Mouse (Mus musculus) inflammation-experienced regulatory T-cells, adult 6 months (primary cell): ENCODE results near the gene Ccdc51. TPM values are rescaled to one million over a fixed set of nuclear protein-coding genes. Genes with fewer than 3 reads are reported as not detected.

ENCODE experiments used
- ATAC-seq: one replicate; pipeline ENCODE4 v1.8.0; 2017
- polyA plus RNA-seq, 3 experiments: library from polyadenylated mRNA; unstranded; fragments of 100-300 nt; shearing (Covaris generic); gene quantifications; one replicate each; pipeline ENCODE4 v1.2.1; 2017

Gene Ccdc51
- polyA plus RNA-seq, 3 experiments from 2014 or later = 12.1 to 15.5 (median 12.3) TPM

DNA sequence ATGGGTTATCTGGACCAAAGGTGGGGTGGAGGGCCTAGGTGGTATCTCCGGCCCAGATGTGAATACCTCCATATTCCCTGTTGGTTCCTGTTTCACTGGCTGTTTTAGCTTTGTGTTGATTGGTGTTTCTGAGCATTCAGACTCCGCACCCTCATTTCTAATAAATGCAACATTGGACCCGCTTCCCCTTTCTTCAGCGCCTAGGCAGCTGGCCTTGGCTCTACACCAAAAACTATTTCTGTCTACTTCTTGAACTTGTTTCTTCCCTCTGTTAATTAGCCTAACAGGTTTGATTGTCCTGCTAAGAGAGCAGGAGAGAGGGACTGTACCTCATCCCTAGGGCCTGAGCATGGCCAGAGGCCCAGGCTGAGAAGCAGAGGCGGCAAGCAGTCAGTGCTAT, 24.8 kb upstream of the Ccdc51 start:
- ATAC-seq = no peak

DNA sequence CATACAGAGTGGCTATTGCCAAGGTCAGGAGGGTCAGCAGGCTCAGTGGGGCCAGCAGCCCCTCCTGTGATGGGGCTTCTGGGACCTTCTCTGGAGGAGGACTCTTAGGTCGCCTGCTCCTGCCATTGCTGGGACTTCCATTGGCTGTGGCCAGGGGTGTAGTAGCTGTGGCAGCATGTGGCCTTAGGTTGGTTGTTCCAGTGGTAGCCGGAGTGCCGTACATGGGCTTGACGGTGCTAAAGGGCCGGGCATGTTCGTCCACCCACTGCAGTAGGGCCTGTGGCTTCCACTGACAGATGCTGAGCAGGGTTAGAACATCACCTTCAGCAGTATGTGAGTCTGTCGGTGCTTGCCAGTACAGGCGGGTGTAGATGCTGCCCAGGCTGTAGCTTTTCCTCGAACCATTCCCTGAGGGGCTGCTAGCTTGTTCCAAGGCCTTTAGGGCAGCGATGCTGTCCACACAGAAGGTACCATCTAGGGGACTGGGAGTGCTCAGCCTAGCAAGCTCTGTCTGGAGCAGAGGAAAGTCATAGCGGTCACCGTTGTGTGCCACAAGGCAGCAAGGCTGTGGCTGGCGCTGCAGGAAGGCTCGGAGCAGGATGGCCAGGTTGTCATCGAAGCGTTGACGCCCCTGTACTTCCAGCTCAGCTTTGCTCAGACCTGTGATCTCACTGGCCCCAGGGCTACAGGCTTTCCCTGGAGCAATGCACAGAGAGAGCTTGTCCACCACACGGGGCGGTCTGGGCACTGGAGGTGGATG, 24.1 kb upstream of the Ccdc51 start:
- ATAC-seq = no peak

DNA sequence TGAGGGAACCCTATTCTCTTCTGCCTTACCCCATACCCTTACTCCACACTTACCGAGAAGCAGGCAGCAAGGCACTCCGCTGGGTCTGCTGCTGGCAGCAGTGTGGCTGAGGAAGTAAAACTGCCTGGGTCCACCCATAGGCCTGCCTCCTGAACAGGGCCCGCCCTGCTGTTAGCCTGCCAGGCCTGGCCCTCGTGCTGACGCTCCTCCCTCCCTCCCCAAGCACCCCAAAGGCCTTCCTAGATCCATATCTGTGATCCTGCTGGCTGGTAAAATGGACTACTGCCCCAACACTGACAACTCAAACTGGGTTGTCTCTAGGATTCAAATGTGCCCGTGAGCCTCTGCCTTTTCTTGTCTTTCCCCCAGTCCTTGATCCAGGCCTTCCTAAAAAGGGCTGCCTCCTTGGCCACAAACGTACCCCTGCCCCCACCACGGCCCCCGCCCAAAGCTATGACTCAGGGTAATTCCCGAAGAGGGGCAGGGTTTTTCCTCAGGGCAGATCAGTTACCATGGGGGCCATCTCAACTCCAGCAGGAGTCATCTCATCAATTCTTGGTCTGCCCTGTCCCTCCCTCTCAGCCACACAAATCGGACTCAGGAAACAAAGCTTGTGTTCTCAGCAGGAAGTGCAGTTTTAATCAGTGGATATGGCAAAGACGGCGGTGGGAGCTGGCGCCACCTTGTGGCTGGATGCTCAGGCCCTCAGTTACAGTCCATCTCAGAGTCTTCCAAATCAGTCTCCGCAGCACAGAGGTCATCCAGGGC, 23.0 kb upstream of the Ccdc51 start, which contains the start of gene Trex1:
Trex1 (minus strand) TSS at position 599 of the 768 bp plus-strand sequence.
- peak; percentile 55 for ATAC-seq

DNA sequence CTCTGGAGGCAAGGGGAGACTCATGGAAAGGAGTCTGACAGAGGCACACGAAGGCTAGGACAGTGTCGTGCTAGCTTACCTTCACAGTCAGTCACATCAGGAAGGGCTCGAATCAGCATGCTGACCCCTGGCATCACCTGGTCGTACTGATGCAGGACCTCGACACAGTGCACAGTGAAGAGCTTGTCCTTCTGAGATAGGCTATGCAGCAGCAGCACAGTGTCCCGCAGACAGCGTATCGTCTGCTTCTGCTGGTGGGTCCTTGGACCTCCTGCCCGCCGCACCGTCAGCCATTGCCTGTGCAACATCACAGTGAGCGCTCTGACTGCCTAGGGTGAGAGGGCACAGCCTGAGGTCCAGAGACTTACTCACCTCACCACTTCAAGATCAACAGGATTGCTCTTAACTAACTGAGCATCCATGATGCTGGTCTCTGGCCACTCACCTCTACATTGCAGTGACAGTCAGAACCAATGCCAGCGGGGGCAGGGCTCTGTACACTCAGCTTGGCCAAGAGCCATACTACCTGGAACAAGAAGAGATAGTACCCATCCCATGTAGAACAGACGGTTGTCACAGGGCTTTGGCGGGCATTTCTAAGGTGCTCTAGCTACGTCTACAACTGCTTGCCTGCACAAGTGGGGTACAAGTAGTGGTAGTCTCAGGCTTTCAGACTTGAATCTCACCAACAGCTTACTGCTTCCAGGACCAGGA, 22.0 kb upstream of the Ccdc51 start:
- no peak for ATAC-seq

DNA sequence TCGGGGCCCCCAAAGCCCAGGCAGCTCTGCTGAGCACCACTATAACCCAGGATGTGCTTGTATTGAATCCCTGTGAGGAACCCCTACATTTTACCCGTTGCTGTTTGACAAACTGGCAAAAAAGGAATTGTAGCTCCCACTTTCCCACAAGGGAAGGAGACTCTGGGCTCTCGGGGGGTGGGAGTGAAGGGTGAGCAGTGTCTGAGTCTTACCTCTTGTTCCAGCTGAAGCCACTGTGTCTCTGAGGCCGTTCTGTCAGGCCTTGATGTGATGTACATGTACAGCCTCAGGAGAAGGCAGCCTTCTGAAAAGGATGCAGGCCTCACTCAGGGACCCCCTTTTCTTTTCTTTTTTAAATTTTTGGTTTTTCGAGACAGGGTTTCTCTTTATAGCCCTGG, 21.4 kb upstream of the Ccdc51 start:
- no peak for ATAC-seq

DNA sequence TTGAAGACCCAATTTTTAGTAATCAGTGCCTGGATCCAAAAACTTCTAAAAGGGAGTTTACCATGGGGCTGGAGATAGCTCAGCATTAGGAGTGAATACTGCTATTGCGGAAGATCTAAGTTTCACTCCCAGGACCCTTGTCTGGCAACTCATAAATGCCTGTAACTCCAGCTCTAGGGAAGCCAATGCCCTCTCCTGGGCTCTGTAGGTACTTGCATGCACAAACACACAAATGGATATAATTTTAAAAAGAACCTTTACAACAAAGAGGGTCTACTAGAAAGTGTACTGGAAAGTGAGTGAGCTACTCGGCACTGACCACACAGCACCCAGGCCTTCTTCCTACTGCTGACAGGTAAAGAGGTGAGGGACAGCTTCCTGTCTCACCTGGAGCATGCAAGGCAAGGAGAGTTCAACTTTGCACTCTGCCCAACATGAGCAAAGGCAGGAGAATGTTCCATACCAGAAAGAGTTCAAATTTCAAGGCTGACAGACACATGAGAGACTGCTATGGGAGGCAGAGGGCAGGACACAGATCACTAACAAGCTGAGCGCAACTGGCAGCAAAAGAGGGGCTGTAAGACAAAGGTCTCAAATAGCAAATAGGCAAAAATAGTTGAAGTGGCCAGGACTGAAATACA, 14.1 kb upstream of the Ccdc51 start:
- no peak for ATAC-seq

DNA sequence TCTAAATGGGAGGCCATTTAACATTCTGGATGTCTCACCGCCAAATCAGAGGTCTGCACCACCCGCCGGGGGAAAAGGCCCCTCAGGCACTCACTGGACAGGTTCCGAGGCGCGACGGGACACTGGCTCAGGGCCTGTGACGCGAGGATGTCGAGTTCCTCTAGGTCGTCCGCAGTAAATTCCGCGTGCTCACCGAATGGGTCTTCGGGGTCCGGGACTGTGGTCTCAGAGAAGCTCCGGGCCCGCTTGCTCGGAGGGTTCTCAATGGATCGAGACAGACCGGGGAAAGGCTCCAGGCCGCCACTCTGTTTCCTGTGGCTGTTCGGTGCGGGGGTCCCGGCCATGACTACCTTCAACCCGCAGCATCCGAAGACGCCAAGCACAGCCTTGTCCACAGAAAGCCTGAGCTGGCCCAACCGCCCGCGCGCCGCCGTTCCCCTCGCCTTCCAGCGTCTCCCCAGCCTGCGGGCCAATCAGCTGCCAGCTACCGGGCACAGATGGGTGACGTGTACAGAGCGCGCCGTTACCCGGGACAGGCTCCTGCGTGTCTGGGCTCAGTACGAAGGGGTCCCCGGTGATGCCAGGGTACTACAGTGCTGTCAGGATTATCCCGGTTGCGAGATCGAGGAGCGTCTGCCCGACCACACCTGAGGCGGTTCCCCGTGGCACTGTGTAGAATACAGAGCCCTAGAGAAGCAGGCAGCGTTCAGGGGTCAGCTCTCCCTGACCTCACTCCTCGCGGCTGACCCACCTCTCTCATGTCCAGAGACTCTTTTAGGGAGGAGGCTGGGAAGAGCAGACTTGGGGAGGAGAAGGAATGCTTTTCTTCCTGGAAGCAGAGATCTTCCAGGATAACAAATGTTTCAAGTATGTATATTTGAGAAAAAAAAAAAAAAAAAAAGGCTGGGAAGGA, 8.4 kb upstream of the Ccdc51 start, which contains the start of gene Atrip:
Atrip (minus strand) TSS at position 464 of the 913 bp plus-strand sequence.
- ATAC-seq = peak; percentile 98

DNA sequence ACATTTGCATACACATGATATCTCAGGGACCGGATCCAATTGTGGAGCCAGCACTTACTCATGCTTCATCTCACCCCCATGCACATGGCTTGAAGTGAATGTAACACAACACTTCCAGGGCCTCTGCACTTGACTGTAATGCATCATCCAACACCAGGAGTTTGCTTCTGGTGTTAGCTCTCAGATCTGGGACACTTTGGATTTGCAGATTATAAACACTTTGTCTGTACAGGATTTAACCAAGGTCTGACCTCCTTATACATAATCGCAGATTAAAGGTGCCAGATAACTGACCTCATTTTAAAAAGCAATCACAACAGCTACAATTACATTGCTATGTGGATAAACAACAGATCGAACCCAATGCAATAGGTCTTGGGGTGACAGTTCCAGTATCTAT, 1.8 kb upstream of the Ccdc51 start:
- no peak for ATAC-seq

DNA sequence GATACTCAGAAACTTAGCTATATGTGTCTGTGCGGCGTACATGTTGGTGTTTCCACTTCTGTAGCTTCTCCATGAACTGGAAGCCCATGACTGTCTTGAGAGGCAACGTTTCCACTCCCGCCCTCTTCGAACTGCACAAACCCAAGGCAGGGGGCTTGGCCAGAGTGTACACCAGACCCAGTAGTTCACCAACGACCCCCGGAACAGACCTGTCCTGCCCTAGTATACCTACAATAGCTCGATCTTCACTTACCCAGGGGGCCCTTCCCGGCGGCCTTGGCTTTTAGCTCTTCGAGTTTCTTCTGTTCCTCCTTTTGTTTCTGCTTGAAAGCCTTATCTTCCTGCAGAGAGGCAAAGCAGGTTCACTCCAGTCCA, 557 bp upstream of the Ccdc51 start:
- peak; percentile 4 for ATAC-seq

DNA sequence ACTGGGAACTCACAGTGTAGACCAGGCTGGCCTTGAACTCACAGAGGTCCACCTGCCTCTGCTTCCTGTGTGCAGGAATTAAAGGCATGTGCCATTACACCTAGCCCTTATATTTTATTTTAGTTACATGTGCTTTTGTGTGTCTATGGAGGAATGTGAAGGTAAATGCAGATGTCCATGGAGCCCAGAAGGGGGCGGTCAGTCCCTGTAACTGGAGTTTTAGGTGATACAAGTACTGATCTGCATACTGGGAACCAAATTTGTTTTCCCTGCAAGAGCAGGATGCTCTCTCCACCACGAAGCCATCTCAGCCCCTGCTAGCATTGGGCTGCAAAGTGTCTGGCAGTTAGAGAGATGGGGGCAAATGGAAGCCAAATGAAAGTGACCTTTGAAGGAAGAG, 2.6 kb downstream of the Ccdc51 start:
- no peak for ATAC-seq

DNA sequence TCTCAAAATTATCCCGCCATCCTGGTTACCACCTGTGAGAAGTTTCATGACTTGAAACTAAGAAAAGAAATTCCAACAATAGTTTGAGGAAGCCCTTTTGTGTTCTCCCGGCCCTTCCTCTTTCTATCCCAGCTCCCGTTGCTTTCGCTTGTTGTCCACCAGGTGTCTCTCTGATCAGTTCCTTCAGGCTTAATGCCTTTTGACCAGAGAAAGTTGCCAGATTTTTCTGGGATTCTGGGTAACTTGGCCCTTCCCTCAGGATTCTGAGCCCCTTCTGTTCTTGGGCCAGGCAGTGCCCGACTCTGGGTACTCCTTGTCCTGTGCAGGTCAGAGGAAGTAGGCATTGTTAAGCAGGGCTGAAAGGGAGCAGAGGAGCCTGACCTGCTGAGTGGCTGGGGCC, 5.7 kb downstream of the Ccdc51 start:
- ATAC-seq = no peak

DNA sequence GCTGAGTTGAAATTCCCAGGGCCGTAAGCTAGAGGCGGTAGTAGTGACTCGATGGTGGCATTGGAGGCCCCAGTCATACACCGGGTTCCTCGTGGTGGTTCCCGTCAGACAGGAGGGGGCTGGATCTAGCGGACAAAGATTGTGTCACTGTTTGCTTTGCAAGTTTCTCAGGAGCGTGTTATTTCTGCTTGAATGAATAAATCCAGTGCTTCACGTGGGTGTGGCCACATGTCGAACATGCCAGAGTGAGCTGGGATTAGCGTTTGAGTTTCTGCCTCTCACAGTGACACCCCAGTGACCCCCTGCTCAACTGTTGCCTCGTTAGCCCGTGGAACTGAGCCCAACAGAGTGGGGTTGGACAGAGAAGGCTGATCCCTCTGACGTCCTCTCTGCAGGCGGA, 8.2 kb downstream of the Ccdc51 start:
- no peak for ATAC-seq

DNA sequence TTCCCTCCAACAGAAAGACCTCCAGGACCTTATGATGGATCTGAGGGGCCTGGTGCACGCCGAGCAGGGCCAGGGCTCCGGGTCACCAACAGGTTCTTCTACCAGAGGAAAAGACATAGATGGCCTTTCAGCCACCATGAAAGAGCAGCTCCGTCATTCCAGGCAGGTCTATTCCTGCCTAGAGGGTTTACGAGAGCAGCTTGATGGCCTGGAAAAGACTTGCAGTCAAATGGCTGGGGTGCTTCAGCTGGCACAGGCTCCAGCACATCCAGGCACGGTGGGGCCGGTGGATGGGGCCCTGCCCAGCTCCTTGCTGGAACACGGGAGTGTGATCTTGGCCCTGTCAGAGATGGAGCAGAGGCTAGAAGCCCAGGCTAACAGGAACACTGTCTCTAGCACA, 9.5 kb downstream of the Ccdc51 start:
- ATAC-seq = no peak

DNA sequence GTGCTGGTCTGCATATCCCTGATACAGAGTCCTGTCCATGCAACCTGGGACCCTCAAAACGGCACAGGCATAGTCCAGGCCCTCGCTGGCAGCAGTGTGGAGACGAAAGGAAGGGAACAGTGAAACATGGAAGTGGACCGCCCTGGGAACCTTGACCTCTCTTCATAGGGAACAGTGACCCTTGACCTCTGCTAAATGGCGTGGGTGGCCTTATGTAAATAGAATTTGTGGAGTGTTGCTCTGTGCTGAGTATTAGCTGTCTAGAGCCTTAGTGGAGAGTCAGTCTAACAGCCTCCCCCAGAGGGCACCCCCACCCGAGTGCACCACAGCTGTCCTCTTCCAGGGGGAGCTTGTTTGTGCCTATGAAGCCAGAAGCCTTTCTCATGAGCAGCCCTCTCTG, 10.5 kb downstream of the Ccdc51 start:
- no peak for ATAC-seq

DNA sequence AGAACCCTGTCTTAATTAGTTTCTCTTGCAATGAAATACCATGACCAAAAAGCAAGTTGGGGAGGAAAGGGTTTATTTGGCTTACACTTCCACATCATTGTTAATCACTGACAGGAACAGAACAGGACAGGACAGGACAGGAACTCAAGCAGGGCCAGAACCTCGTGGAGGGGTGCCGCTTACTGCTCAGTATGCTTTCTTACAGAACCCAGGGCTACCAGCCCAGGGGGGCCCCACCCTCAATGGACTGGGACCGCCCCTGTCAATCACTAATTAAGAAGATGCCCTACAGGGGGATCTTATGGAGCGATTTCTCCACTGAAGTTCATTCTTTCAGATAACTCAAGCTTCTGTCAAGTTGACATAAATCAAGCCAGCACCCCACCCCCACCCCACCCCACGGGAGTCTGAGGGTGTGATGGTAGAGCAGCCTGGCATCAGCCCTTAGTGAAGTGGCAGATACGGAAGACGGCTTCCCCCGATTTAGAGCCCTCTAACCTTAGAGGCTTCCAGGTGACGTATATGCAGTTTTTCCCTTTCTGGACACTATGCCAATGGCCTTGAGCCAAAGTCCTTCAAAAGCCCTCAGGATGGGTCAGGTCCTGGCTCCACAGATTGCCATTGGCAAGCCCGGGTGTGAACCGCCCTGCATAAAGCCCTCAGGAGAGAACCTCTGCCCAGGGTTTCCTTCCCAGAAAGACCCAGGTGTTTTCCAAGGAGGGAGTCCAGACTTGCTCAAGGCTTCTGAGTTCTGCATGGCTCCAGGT, 11.7 kb downstream of the Ccdc51 start:
- ATAC-seq = no peak

DNA sequence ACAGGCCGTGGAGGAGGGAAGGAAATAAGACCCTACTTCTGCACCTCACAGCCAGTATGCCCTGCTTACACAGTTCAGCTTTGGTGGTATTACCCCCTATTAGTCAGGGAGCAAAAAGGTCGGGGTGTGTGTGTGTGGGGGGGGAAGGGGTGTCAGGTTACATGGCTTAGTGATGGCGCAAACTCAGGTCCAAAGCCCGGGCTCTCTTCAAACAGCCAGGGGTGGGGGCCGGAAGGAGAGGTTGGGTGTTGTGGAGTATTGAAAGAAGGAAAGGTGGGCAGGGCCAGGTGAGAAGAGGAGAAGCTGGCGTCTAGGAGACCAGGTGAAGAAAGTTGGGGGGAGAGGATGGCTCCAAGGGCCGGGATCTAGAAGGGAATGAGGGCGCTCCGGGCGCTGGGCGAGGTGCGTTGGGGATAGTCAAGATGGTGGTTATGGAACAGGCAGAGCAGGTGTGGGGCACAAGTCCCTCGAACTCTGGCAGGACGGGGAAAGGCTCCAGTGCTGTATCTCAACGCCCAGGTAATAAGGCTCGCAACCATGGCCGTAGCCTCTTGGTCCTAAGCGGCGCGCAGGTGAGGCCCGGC, 12.4 kb downstream of the Ccdc51 start:
- ATAC-seq = peak; percentile 32

DNA sequence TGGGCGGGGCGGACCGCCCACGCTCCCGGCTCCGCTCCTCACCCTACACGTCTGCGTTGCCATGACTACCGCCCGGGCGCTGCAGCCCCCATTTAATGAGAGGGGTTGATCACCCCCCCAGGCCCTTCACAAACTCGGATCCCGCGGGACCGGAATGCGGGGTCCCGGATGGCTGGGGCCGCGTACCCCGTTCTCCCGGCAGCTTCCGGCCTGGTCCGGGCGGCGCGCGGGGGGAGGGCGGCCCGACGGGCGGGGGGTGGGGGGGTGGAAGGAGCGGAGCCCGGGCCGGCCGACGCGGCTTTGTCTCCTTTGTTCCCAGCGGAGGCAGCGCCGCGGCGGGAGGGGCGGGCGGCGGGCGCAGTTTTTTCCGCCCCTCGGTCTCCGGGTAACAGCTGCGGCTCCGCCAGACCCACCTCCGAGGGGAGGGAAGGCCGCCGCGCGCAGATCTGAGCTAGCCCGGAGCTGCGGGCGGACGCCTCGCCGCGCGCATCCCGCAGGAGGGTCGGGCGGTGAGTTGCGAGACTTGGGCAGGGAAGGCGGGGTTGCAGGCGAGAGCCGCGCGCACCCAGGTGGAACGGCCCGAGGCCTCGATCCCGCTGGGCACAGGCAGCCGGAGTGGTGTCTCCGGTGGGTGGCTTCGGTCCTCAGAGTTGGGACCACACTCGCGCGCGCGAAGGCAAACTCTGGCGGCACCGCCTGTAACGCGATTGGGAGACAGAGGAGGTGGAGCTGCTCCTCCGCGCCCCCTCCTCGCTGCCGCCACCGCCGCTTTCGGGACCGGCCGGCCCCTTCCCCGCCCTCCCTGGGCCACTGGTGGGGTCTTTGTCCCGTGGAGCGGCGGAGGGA, 13.1 kb downstream of the Ccdc51 start, which contains the start of gene Plxnb1:
Plxnb1 (plus strand) TSS at position 253 of the 846 bp plus-strand sequence.
- peak; percentile 63 for ATAC-seq

DNA sequence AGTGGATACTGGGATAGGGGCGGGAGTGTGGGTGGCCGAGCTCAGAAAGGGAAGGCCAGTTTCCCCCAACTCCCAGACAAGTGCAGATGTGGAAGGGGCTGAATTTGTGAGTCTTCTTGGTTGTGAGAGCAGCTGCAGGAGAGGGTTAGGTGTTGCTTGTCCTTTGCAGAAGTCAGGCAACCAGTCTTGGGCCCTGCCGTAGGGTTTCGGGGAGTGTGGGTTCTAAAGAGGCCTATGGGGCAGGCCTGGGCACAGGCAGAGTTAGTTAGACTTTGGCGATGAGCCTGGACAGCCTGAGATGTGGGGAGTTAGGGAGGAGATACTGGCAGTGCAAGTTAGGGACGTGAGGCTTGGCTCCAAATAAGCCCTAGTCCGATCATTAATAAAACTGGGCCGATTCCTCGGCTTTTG, 14.0 kb downstream of the Ccdc51 start:
- ATAC-seq = no peak

DNA sequence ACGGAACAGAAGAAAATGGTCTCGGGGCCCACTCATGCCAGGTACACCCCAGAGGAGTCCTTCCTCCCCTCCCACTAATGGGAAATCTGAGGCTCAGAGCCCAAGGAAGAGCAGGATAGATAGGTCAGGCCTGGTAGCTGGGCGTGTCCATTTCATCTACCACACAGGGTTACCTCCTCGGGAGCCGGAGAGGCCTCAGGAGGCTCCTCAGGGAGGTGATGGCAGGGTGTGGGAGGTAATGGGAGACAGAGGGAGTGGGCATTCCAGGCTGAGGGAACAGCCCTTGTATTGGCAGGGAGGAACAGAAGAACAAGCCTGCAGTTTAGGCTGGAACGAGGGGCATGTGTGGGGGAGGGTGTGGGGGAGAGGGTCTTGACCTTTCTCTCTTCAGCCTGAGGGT, 14.6 kb downstream of the Ccdc51 start:
- ATAC-seq = no peak

DNA sequence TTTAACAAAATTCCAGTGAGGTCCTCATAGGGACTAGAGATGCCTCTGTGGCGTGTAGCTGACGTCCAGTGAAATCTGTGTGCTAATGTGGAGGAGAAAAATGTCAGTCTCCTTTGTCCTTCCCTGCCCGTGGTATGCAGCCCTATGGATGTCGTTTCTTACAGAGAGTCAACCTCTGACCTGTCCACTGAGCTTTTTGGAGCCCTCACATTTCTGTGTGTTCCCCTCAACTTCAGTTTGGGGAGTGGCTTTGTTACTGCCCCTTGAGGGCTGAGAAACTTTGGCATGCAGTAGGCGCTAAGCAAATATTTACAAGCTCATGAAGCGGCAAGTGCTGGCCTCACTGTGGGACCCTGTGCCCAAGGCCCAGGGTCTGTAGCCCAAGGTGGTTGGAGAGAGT, 15.0 kb downstream of the Ccdc51 start:
- ATAC-seq = no peak
